Mouse (Mus musculus) G1E-ER4 (cell line): ENCODE results near the gene Mvb12b. TPM values are rescaled to one million over a fixed set of nuclear protein-coding genes. Genes with fewer than 3 reads are reported as not detected.

Experiments
- GATA1 ChIP-seq: IDR thresholded peaks from one replicate; pipeline ENCODE4 v1.8.0; 2012; ENCODE audit warnings: low read length, inconsistent platforms
- polyA plus RNA-seq: library from polyadenylated mRNA; stranded (reverse); fragments of >175 nt; gene quantifications from 2 replicates; pipeline ENCODE4 v1.2.3, GENCODE M21; 2012

Mvb12b gene
- polyA plus RNA-seq, 1 experiment = 60.7 TPM

DNA sequence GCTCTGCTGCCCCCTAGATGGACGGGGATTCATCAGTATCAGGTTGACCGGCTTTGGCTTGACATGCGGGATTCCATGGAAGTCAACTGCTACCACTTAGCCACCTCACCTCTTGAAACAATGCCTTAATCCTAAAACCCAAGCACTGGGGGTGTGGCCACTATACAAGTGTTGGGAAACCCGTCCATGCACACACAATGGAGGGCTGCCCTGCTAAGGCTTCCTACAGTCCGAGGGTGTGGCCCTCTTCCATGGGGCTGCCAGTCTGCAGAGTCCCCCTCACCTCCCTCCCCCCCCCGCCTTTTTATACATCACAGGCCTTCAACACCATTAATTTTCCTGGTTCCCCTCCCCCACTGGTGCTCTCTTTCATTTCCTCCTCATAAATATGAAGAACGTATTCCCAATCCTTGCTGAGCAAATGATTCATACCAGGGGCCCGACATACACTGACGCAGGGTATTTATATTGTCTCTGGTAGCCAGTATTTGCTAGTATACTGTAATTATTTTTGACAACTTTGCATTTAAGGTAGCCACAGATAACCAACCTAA lies 51.0 kb downstream of the Mvb12b start:
- TF ChIP-seq GATA1 = no peak

DNA sequence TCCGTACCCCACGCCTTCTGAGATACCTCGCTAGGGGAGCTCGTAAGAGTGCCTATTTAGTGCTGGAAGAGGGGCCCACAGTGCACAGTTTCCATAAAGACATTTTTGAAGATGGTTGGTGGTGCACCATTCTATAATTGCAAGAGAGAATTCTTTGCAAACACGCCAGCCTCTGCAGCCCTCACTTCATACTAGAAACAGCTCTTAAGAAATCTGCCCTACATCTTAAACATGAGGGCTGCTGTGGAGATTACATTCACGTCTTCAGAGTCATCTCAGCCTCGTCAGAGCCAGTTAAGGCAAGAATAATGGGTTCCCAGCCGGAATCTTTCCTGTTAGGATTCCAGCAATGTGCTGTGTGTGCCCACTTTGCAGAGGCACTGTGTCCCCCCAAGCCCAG lies 52.7 kb downstream of the Mvb12b start:
- TF ChIP-seq GATA1 = no peak

DNA sequence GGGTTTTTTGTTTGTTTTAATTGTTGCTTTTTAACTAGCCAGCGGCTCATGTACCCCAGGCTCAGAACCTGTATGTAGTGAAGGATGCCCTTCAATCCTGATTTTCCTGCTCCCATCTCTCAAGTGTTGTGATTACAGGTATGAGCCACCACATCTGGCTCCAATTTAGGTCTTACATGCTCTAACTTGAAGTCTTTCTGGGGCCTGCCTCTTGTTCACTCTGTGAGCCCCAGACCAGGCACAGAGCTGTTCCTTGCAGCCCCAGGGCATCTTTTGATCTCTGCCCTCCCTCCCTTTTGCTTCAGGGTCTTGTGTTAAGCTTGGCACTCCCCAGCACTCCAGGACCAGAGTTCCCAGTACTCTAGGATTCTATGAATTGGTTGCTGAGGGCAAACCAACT lies 53.8 kb downstream of the Mvb12b start:
- no peak for TF ChIP-seq GATA1

DNA sequence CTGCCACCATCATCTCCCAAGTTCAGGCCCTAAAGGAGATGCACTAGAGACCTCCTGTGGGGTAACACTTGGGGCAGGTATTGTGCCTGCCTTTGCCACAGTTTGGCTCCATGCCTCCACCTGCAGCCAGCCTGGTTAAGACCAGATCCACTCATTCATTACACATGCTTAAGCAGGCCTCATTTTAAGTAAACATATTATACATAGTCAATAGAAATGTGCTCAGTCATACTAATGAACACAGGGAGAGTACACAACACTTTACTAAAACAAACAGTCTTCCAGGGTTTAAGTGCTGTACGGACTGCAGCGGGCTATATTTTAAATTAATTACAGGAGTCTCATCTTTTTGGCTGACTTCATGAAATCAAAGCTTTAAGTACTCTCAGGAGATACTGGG lies 57.9 kb downstream of the Mvb12b start:
- TF ChIP-seq GATA1 = no peak

DNA sequence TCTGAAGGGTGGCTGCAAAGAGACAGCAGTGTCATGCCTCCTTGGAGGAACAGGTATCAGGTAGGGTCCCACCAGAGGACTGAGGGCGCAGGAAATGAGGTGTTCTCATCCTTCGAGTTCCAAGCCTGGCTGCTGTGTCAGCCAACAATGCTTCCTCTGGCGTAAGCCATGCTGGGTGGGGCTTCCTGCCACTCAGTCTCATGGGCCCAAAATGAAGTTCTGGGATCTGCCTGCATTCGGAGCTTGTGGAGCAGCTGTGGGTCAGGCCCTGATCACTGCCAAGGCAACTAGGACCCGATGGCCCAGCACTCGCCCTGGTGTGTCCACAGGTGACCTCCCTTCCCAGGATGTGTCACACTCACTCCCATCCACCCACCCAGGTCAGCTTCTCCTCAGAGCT lies 61.0 kb downstream of the Mvb12b start:
- no peak for TF ChIP-seq GATA1

DNA sequence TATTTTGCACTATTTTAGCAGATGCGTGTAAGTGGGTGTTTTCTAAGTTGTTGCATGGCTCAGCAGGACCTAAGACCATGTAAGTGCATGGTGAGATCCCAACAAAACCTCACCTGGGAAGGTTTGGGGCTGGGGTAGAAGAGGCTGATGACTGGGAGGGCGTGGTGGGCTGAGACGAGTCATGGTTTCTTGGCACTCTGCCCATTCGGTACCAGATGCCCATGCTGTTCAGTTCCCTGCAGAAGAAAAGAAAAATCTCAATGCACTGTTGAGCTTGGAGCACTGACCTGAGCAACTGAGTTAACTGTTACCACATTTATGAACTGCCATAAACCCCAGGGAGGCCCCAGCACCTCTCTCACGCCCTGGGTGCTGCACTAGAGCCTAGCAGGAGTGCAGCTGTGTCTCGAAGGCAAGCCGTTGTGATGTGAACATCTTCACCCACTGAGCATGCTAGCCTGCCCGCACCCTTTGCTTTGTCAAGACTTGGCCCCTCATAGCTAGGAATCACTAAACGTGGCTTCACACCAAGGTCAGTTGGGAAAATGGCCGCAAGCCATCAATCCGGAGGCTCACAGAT lies 62.7 kb downstream of the Mvb12b start:
- TF ChIP-seq GATA1 = no peak

DNA sequence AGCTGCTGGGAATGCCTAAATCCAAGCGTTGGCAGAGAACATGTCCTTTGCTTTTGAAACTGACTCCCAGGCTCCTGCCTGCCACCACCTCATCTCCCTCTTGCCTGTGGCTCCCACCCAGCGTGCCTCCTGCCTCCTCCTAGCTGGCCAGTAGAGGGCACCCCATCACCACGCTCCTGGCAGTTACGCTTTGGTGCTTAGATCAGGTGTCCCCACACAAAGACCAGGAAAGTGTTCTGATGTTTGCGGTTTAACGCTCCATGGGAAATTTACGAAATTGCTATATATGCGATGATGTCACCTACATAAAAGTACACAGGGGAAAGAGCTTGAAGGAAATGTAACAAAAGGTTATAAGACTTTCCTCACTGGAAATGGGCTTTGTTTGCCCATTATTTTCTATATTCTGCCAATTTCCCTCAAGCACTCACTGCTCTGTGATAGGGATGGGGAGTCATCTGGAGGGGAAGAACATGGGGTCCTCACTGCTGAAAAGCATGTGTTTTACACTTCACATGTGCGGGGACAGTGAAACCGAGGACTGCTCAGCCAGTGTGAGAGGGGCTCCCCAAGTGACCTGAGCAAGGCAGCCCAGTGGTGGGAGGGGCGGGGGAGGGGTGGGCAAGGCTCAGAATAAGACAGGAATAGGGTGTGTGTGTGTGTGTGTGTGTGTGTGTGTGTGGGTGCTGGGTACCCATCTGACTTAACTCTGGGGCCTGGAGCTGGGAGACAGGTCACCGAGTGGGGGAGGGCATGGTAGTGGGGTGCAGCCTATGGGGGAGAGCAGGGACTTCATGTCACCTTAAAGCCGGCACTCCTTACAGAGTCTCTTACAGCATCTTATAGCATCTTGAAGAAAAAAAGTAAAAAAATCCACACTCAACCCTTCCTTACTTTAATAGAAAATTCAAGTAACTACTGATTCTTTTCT lies 65.8 kb downstream of the Mvb12b start:
- no peak for TF ChIP-seq GATA1

DNA sequence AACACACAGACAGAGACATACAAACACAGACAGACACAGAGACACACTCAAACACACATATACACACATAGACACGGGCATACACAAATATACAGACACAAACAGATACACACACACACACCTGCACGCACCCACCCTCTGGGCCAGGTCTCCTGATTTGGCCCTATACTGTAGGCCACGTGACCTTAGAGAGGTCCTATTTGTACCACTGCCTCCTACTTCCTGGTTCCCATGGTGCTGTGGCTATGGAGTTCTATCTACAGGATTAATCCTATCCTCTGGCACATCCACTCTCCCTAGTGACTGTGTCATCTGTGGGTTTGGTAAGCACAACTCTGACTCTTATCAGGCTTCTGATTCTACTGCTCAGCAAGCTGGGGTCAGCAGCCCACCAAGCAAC lies 67.3 kb downstream of the Mvb12b start:
- TF ChIP-seq GATA1 = no peak

DNA sequence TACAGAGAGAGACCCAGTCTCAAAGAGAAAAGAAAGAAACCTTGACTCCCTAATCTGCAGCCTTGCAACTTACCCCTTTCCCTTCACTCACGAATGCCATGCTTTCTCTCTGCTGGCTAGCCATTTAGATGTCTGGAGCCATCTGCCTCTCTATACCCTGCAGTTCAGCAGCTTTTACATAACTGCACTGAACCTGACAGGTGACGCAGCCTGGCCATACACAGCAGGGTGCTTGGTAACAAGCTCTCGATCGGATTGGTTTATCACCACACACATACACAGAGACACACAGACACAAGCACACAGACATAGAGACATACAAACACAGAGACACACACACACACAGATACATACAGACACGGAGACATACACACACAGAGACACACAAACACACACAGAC lies 67.7 kb downstream of the Mvb12b start:
- TF ChIP-seq GATA1 = no peak

DNA sequence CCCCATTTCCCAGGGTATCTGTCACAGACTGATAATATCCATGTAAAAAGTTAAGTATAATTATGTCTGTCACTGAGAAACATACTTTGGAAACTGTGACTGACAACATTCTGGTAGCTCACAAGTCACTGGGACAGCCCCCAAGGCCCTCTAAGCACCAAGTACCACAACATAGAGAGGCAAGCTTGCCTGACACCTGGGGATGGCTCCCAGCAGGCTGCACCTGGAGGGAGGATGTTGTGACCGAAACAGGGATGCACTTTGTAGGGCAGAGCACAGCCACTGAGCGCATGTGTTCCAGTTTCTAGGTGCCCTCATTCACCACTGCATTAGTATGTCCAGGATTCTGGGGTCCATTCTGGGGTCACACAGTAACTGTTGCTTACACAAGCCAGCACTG lies 69.4 kb downstream of the Mvb12b start:
- no peak for TF ChIP-seq GATA1

DNA sequence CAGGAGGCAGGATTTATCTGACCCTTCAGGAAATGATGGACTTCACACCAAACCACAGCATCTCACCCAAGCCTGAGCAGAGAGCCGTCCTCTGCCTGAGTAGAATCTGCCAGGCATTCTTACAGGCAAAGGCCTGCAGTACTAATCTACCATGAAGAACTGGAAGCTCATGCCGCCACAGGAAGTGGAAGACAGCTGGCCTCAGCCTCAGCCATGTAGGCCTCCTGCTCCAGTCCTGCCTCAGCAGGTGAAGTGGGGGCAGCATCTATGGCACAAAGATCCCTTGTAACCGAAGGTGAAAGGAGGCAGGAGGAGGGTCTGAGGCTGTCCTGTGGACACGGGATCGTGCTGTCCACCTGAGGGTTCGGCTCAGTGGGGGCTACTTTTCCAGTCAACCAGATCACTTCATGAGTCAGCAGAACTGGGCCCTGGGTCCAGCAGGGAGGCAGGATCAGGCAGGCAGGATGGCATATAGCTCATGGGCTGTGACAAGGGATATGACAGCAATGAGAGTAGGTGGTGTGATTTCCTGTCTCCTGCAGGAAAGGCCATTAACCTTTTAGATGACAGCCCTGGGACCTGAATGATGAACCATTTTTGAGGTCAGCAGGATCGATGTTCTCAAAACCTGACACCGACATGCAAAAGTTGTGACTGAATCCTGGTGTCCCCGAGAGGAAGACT lies 69.9 kb downstream of the Mvb12b start:
- TF ChIP-seq GATA1 = no peak

DNA sequence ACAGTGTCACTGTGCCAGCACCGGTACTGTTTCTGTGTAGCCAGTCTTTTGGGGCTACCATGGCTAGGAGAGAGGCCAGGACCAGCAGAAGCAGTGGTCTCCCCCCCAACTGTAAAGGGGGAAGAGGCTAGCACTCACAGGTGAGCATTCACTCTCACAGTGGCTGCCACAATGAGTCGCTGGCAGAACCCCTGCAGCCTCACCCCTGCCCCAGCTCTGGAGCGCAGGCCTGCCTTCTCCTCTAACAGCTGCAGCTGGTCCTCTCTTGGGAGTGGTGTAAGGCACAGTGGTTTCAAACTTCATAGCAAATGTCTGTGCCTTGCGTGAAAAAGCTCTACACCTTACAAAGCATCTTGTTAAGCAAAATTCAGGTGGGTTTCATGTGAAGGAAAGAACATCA lies 70.7 kb downstream of the Mvb12b start:
- TF ChIP-seq GATA1 = no peak

DNA sequence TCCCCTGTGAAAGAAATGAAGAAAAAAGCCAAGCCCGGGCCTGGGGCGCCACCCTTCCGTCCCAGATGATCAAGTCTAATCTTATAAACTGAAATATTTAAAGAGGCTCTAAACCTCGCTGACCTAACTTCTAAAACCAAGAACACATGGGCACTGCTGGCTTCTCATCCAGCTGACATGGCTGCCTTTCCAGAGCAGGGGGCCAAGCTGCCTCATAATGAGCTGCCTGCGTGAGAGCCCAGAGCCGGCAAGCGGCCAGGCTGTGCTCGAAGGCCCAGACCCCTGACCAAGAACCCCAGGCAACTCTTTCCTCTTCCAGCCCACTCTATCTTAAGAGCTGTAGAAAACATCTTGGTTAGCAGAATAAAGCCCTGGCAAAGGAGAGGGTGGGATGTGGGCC lies 73.2 kb downstream of the Mvb12b start:
- TF ChIP-seq GATA1 = no peak

DNA sequence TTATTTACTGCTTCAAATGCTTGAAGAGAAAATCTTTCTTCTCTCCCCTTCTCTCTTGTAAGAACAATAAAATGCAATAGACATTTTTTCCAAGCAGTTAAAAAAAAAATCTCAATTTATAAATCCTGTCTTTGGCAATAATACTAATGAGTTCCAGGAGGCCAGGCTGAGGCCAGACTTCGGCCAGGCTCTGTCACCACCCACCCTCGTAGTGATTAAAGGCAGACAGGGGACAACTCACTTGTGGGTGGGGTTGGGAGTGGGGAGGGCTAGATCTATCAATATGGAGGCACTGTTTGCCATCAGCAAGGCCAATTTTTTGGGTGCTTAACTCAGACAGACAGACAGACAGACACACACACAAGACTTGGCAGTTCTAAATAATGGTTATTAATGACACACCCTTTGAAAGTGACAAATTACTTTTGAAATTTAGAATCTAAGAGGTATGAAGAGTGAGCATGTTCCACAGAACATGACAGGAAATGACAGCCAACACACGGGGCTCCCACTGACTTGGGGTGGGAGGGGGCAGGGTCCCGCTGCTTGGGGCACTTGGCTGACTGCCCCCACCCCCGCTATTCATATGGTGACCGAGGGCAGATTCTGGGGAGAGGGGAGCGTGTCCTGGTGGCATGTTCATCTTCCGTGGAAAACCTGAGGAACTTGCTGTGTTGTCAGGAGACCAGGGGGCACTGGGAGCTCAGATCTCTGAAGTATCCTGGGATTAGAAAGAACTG lies 74.1 kb downstream of the Mvb12b start:
- no peak for TF ChIP-seq GATA1

DNA sequence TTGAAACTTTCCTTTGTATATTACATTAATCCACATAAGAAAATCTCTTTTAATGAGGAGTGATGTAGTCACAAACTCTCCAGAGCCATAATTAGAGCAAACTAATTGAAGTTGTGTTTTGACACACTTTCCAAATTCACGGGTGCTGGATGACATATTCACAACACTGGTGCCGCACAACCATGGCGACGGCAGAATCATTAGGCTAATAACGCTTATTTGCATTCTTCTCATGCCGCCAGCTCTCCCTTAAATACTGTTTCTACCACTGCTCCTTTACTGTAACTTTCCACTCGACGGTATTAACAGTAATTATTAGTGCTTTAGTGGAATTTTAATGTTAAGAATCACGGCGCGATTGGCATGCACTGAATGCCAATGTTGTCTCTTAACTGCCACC lies 74.8 kb downstream of the Mvb12b start:
- no peak for TF ChIP-seq GATA1
